Mouse (Mus musculus) natural killer cell, adult 2 months (primary cell): ENCODE data around the gene Chd4.

Experiments used
- DNase-seq, 2 experiments: peaks; one replicate each; pipeline ENCODE4 v3.0.0; 2022; ENCODE audit warnings: low spot score in 2 of 2

The Chd4 gene

GRCm38 (mm10) chr6:125139747-125140146 lies 44.0 kb downstream of the Chd4 start:
- DNase-seq = no peak

- DNase-seq = no peak
Measured at GRCm38 (mm10) chr6:125142436-125142835, 46.7 kb downstream of the Chd4 start.

- DNase-seq = no peak
Measured at GRCm38 (mm10) chr6:125143128-125143527, 47.3 kb downstream of the Chd4 start.

GRCm38 (mm10) chr6:125143904-125144303 lies 48.1 kb downstream of the Chd4 start:
- no peak for DNase-seq

GRCm38 (mm10) chr6:125145001-125145400 lies 49.2 kb downstream of the Chd4 start, which contains the start of gene Iffo1:
Gene Iffo1 (plus strand): TSS chr6:125145241.
- DNase-seq = peak; percentile 81 to 82

- no peak for DNase-seq
Measured at GRCm38 (mm10) chr6:125145479-125145951, 49.7 kb downstream of the Chd4 start.

GRCm38 (mm10) chr6:125146148-125146547 lies 50.4 kb downstream of the Chd4 start:
- no peak for DNase-seq

- peak in 1 of 2 experiments; percentile 44 for DNase-seq
Measured at GRCm38 (mm10) chr6:125146797-125147196, 51.0 kb downstream of the Chd4 start.

- no peak for DNase-seq
Measured at GRCm38 (mm10) chr6:125147329-125147728, 51.5 kb downstream of the Chd4 start.

- no peak for DNase-seq
Measured at GRCm38 (mm10) chr6:125148251-125148925, 52.6 kb downstream of the Chd4 start.

GRCm38 (mm10) chr6:125148926-125149568 lies 53.3 kb downstream of the Chd4 start:
- DNase-seq = no peak

- DNase-seq = no peak
Measured at GRCm38 (mm10) chr6:125149569-125149950, 53.8 kb downstream of the Chd4 start.

- no peak for DNase-seq
Measured at GRCm38 (mm10) chr6:125152212-125153017, 56.6 kb downstream of the Chd4 start.

GRCm38 (mm10) chr6:125153018-125153389 lies 57.2 kb downstream of the Chd4 start:
- no peak for DNase-seq

- DNase-seq = no peak
Measured at GRCm38 (mm10) chr6:125153682-125154081, 57.9 kb downstream of the Chd4 start.

- DNase-seq = no peak
Measured at GRCm38 (mm10) chr6:125154550-125154949, 58.8 kb downstream of the Chd4 start.

- DNase-seq = no peak
Measured at GRCm38 (mm10) chr6:125155262-125155661, 59.5 kb downstream of the Chd4 start.

GRCm38 (mm10) chr6:125156491-125156890 lies 60.7 kb downstream of the Chd4 start:
- DNase-seq = no peak

- no peak for DNase-seq
Measured at GRCm38 (mm10) chr6:125156903-125157614, 61.3 kb downstream of the Chd4 start.

GRCm38 (mm10) chr6:125158944-125159492 lies 63.2 kb downstream of the Chd4 start:
- no peak for DNase-seq

- DNase-seq = no peak
Measured at GRCm38 (mm10) chr6:125159773-125160557, 64.2 kb downstream of the Chd4 start.
